Mouse (Mus musculus) thymus, postnatal 25 days (tissue): ENCODE results near the gene Dynll1.

Source experiments
- DNase-seq: peaks from one replicate; pipeline ENCODE4 v3.0.0; 2022

Gene Dynll1

DNA sequence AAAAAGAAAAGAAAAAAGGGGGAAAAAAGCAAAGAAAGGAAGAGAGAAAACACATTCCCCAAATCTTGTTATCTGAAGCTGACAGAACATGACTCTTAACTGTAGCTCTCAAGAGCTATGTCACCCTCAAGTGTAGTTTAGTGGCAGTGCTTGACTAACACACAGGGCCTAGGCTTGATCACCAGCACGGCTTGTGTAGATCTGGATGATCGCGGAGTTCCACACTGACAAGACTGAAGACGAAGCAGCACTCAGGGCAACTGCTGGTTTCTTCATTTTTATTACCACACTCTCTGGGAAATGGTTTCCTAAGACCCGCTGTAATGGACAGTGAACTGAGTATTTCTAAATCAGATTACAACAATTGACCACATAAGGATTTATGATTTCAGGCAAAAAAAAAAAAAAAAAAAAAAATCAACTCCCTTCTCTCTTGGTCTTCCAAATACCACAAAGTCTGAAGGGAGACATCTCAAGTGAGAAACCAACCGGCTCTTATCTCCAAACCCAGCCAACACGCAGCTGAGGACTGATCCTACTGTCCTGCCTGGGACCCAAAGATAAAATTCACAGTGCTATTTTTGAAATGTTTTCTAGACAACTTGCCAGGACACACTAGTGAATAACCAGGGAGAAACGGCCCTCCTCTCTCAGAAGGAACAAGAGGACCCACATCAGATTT lies 33.9 kb downstream of the Dynll1 start:
- DNase-seq, result no peak

- DNase-seq, result no peak
These were observed 34.5 kb downstream of the Dynll1 start for GRCm38 (mm10) chr5:115266340-115266739.

DNA sequence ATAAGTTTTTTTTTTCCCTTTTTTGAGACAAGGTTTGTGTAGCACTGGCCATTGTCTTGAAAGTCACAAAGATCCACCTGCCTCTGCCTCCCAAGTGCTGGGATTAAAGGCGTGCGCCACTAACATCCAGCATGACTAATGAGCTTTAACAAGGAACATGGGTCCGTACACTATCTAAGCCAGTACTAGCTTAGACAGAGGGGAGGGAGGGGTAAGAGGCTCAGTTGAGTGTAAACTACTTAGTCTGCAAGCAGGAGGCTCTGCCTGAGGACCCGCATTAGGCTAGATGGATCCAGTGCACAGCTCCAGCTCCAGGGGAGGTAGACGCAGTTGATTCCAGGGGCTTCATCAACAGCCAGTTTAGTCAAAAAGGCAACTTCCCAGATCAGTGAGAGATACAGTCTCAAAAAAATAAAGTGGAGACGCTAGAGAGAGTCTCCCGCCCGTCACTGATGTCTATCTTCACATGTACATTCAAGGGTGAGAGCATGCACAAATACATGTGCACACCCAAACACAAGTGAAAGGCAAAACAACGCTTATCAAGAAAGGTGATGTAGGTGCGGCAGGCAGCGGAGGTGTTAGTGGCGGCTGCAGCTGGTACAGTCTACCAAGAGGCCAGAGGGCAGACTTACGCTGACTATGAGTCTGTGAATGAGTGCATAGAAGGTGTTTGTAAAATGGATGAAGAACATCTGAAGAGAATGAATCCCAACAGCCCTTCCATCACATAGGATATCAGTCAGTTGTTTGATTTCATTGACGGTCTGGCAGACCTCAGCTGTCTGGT lies 38.1 kb downstream of the Dynll1 start:
- DNase-seq, result no peak

DNA sequence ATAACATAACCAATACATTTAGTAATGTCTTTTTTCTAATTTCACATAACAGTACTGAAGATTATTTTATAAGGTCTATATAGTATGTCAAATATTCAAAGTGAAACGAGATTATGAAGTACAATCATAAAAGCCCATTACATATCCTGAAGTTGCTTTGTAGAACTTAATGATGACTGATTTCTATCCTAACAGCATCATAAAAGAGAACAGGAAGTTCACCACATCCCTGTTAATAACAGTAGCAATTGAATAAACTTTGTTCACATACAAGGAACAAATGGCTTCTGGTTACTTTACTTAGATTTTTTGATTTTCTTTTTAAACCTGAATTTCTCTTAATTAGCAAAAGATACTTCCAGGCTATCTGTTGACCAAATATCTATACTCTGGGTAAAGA lies 38.9 kb downstream of the Dynll1 start:
- no peak for DNase-seq

DNA sequence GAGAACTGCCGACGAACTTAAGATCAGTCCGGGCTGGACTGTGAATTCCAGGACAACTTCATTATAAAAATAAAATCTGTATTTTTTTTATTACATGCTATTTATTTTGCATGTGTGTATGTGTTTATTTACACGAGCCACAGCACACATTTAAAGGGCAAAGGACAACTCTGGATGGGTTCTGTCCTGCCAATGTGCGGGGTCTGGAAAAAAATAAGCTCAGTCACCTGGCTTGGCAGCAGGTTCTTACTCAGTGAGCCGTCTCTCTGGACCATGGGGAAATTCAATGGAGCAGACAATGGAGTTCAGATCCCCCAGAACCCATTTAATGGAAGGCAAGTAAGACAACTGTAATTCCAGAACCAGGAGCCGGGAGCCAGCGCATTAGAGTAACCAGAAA lies 39.7 kb downstream of the Dynll1 start:
- DNase-seq, result no peak

- no peak for DNase-seq
These were observed 40.4 kb downstream of the Dynll1 start for GRCm38 (mm10) chr5:115260356-115260755.

DNA sequence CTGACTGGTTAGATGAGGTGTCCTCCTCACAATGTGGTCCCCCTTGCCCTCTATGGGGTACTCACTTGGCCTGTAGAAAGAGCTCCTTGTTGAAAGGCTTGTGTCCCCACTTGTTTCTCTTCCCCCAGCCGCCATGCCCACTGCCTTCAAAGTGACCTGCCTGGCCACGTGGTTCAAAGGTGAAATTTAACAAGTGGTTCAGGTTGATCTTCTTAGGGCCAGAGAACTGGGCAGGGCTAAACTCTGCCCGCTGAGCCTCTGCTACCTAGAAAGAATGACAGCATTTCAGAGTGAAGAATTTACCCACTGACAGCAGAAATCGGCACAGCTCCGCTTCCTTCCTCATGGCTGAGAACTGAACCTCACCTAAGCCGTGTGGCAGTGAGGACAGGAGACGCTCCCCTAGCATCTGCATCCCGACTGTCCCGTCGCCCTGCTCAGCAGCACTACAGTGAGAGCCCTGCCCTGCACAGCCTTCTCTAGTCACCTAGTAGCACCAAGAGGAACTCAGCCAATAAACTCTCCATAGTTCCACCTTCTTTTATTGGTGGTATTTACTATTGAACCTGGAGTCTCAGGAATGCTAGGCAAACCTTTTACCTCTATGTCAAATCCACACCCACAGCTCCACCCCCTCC lies 43.8 kb downstream of the Dynll1 start:
- DNase-seq, result no peak

- DNase-seq, result no peak
These were observed 45.3 kb downstream of the Dynll1 start for GRCm38 (mm10) chr5:115255472-115255871.
